Mouse (Mus musculus) frontal cortex, adult 2 months (tissue): ENCODE data around the gene Commd6. TPM values are rescaled to one million over a fixed set of nuclear protein-coding genes. Genes with fewer than 3 reads are reported as not detected.
A peak's percentile ranks its signal among the peaks of the same experiment; 100 is the strongest.

Source experiments
- DNase-seq, 2 experiments: peaks; one replicate each; pipeline ENCODE4 v3.0.0; 2022; ENCODE audit warnings: low spot score in 1 of 2; ENCODE audit errors: extremely low spot score in 1 of 2
- polyA plus RNA-seq: library from polyadenylated mRNA; depleted of rRNA; stranded (reverse); fragments of >200 nt; gene quantifications from 2 replicates; pipeline ENCODE4 v1.2.3, GENCODE M21; 2012; rRNA removed

Gene Commd6
- polyA plus RNA-seq, result 52.0 and 59.8 TPM in 2 replicates

GRCm38 (mm10) chr14:101640153-101640843 is at the start of gene Commd6:
Gene Commd6 (minus strand): TSS chr14:101640686.
- DNase-seq, result peak; percentile 92 to 95

- DNase-seq, result no peak
Observed at GRCm38 (mm10) chr14:101688406-101688805, 47.9 kb upstream of the Commd6 start.

GRCm38 (mm10) chr14:101687696-101688095 is 47.2 kb upstream of the Commd6 start:
- no peak for DNase-seq

GRCm38 (mm10) chr14:101672226-101672625 is 31.7 kb upstream of the Commd6 start:
- no peak for DNase-seq

DNA sequence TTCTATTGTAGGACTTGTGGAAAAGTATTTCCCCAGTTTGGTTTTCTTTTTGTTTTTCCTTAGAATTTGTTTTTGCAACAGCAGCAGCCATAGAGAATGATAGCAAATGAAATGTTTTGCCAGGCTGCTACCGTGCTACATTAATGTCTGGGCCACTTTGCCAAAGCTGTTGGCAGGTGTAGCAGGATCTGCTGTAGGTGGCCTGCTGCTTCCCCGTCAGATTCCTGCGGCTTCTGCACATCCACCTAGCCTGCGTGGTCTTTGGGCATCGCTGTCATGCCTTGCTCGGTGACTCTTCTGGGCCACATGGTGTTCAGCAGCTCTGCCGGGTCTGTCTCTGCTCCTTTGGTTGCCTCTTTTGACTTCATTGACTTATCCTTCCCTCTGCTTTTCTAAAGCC is 28.1 kb upstream of the Commd6 start:
- DNase-seq, result no peak

GRCm38 (mm10) chr14:101666536-101666935 is 26.1 kb upstream of the Commd6 start:
- peak in 1 of 2 experiments; percentile 35 for DNase-seq

GRCm38 (mm10) chr14:101666056-101666455 is 25.6 kb upstream of the Commd6 start:
- DNase-seq, result no peak

DNA sequence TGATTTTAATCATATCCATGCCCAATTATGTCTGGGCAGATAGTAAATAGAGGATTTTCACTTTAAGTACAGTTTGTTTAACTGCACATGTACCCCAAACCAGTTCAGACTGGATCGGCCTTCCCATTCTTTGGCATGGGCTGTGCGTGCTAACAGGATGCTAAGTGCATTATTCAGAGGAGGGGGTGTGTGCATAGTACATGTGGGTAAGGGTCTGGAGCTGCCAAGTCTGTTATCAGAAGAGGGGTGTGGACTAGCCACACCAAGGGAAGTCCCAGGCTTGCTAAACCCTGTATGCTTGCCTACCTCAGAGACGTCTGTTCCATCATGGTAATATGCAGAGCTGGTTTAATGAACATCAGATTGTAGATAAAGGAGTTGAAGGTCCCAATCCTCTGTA is 23.8 kb upstream of the Commd6 start:
- DNase-seq, result no peak

GRCm38 (mm10) chr14:101661654-101662412 is 21.3 kb upstream of the Commd6 start:
- no peak for DNase-seq

DNA sequence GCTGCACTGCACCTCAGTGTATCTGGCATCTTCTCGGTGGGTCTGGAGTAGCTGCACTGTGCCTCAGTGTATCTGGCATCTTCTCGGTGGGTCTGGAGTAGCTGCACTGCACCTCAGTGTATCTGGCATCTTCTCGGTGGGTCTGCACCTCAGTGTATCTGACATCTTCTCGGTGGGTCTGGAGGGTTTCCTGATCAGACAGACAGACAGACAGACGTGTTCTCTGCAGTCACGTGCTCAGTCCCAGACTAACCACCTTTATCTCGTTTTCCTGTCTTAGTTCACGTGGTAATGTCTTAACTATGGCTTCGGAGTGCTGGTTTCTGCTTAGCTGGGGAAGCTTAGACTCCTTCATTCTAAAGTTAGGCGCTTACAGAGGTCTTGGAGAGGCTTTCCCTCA is 15.8 kb upstream of the Commd6 start:
- DNase-seq, result no peak

- no peak for DNase-seq
Observed at GRCm38 (mm10) chr14:101654526-101654909, 14.0 kb upstream of the Commd6 start.

- DNase-seq, result peak; percentile 90 to 100
Observed at GRCm38 (mm10) chr14:101653581-101654525, 13.4 kb upstream of the Commd6 start, which contains the start of gene Uchl3. Gene Uchl3 (plus strand): TSS chr14:101653967.

- DNase-seq, result no peak
Observed at GRCm38 (mm10) chr14:101652571-101652970, 12.1 kb upstream of the Commd6 start.

DNA sequence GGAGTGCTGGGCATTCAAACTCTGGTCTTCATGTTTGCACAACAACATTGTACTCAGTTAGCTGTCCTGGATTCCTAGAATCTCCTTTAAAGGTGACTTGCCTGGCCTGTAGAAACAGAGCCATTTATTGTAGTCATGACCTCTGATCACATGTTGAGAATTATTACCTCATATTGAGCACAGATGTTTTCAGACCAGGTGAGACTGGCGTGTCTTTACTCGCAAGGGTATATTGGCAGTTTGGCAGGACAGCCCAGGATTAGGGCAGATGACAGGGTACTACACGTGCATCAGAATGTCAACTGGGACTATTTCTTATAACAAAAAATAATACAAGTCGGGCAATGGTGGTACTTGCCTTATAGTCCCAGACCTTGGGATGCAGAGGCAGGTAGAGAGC is 10.1 kb upstream of the Commd6 start:
- no peak for DNase-seq

DNA sequence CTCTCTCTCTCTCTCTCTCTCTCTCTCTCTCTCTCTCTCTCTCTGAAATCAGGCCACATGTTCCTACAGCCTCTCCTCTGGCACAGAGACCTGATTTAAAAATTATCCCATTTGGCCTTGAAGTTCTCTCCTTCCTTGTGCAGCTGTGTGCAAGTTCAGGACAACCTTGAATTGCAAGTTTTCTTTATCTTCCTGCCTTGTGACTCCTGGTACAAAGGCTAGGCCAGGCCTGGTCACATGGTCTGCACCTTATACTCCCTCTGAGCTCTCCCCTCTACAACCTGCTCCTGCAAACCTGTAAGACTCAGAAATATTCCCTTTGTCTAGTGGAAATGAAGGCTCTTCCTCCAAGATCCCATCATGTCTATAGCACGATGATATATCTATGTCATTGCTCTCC is 4.5 kb upstream of the Commd6 start:
- DNase-seq, result no peak

DNA sequence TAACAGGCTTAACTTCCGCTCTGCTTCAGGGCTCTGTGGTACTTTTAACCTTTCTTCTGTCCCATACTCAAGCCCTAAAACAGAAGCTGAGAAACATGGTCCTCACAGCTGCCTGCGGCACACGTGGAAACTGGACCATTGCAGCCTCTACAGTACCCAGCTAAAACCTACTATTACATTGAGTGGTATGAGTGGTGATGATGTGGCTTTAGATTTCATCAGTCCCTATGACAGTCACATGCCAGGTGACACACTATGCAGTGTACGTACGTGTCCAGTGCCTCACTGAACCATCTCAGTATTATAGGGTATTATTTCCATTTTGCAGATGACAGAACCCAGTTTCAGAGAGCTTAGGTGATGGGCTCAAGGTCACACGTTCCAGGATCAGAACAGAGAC is 3.1 kb downstream of the Commd6 start:
- no peak for DNase-seq

DNA sequence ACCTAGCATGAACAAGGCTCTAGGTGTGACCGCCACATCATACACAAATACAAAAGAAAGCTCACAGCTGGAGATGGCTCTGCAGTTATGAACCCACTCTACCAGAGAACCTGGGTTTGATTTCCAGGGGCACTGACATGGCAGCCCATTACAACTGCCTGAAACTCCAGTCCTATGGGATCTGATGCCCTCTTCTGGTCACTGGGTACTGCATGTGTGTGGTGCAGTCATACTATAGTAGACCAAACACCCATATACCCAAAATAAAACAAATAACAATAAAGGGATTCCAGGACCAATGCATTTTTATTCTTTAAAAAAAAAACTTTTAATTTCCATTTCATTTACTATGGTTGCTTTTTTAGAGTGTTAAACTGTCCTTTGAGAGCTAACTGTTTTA is 4.7 kb downstream of the Commd6 start:
- no peak for DNase-seq

DNA sequence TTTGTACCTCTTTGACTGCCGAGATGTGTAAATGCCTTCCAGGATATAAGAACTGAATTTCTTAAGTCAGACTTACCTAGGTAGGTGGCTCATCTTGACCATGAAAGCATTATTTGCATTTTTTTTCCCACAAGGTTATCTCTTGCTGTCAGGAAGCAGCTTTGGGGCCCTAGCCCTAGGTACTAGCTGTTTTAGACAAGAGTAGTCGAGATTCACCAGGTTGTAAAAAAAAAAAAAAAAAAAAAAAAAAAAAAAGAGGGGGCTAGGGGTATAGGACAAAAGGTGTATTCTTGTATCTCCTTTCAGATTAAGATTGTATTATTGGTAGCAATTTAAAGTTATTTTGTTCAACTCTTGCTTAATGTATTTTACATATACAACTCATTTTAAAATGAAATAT is 9.9 kb downstream of the Commd6 start:
- DNase-seq, result no peak

DNA sequence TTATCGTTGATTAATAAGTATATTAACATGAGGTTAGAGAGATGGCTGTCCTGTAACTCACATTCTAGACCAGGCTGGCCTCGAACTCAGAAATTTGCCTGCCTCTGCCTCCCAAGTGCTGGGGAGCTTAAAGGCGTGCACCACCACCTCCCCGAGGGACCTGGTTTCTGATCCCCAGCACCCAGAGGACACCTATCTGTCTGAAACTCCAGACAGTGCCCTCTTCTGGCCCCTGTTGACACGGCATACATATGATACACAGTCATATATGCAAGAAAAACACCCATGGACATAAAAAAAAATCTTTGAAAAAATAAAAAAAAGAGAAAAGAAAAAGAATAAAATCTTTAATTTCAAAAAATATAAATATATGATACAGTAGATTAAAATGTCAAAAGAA is 22.8 kb downstream of the Commd6 start:
- no peak for DNase-seq

DNA sequence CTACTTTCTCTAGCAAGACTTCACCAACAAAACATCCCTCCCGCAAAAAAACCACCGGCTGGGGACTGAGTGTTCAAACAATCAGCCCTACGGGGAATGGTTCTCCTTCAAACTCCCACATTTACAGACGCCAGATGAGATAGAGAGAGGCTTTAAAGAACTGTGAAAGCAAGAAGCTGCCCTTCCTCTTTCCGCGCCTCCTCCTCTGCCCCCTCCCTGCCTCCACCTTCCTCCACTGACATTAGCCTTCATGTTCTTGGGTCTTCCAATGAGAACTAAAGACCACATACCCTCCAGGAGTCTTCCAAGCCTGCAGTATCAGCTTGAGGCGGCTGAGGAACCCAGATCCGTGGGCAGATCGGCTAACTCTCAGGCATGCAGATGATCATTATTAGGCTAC is 24.3 kb downstream of the Commd6 start:
- no peak for DNase-seq

DNA sequence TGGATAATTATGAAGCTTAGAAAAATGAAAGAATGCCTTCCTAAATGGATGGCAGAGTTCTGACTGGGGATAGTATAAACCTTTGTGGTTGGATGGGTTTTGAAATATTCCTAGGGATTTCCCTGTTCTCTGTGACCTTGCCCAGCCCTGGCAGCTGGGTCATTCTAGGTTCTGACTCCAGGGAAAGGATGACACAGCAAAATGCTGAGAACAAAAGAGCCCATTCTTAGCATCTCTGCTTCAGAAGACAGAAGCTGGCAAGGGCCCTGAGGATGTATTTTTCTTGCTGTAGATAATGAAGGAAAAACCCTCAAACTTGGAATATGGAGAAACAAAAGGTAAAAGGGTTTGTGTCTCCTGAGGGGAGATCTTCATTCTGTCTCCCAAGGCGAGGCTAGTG is 27.3 kb downstream of the Commd6 start:
- DNase-seq, result no peak
